Mouse (Mus musculus) megakaryocyte, embryonic 14.5 days (primary cell): ENCODE results near the gene Serpine2. TPM values are rescaled to one million over a fixed set of nuclear protein-coding genes. Genes with fewer than 3 reads are reported as not detected.
A peak's percentile ranks its signal among the peaks of the same experiment; 100 is the strongest.

Experiments
- H3K27me3 ChIP-seq: replicated peaks from 2 replicates; pipeline ENCODE3; 2012; ENCODE audit warnings: inconsistent platforms
- H3K36me3 ChIP-seq: replicated peaks from 2 replicates; pipeline ENCODE3; 2012; ENCODE audit warnings: low read length, inconsistent platforms, mixed read lengths
- H3K4me1 ChIP-seq: 2 replicates; pipeline ENCODE4 v1.6.1; 2012; ENCODE audit warnings: inconsistent platforms
- H3K4me3 ChIP-seq: replicated peaks from 2 replicates; pipeline ENCODE3; 2012; ENCODE audit warnings: moderate library complexity, mild to moderate bottlenecking, inconsistent platforms
- H3K9me3 ChIP-seq: 2 replicates; pipeline ENCODE4 v1.6.1; 2012; ENCODE audit warnings: inconsistent platforms
- FLI1 ChIP-seq: IDR thresholded peaks from 2 replicates; pipeline ENCODE4 v1.6.1; 2012; ENCODE audit warnings: low read length, inconsistent platforms, mixed read lengths
- GATA1 ChIP-seq: IDR thresholded peaks from 3 replicates; pipeline ENCODE4 v1.6.1; 2012; ENCODE audit warnings: mixed read lengths, low read length, inconsistent platforms, borderline replicate concordance
- polyA plus RNA-seq: library from polyadenylated mRNA; stranded (reverse); fragments of >175 nt; gene quantifications from 2 replicates; pipeline ENCODE4 v1.2.3, GENCODE M21; 2012; ENCODE audit warnings: low replicate concordance; ENCODE audit not compliant: insufficient read depth

The Serpine2 gene
- polyA plus RNA-seq, 1 experiment: 38.8 TPM

- peak overlapping the region; percentile 95 for H3K4me3 ChIP-seq
- peaks cover 84% of the 10 kb centered on the region for H3K4me1 ChIP-seq
These were observed 3.1 kb downstream of the Serpine2 start for GRCm38 (mm10) chr1:79857681-79858388.

GRCm38 (mm10) chr1:79856756-79857155 is 4.2 kb downstream of the Serpine2 start:
- H3K9me3 ChIP-seq: no peaks in the 10 kb centered on the region
- no peak for TF ChIP-seq FLI1
- no peak for TF ChIP-seq GATA1
- peaks cover 19% of the 10 kb centered on the region for H3K27me3 ChIP-seq
- peaks cover 34% of the 10 kb centered on the region for H3K36me3 ChIP-seq
- peak overlapping the region; percentile 95 for H3K4me3 ChIP-seq
- peaks cover 88% of the 10 kb centered on the region for H3K4me1 ChIP-seq

More at GRCm38 (mm10) chr1:79857681-79858388, 3.1 kb downstream of the Serpine2 start:
- TF ChIP-seq FLI1: no peak
- TF ChIP-seq GATA1: no peak
- peaks cover 22% of the 10 kb centered on the region for H3K27me3 ChIP-seq
- H3K9me3 ChIP-seq: no peaks in the 10 kb centered on the region
- peaks cover 25% of the 10 kb centered on the region for H3K36me3 ChIP-seq

DNA sequence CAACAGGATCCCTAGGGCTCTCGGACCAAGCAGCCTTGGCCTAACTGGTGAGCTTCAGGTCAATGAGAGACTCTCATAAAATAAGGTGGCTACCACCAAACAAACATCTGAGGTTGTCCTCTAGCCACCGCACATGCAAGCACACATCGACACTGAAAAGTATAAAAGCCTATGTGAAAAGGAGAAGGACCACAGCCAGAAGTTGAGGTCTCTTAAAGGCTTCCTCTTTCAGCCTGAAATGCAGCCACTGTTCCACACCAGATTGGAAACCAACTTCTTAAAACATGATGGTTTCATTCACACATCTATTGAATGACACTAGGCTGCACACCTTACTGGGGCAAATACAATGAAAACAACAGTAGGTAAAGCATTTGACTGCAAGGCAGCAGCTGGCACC is 7.5 kb downstream of the Serpine2 start:
- peaks cover 63% of the 10 kb centered on the region for H3K36me3 ChIP-seq
- H3K4me1 ChIP-seq: peaks cover 88% of the 10 kb centered on the region
- no peaks in the 10 kb centered on the region for H3K9me3 ChIP-seq
- peak overlapping the region; percentile 46 for H3K4me3 ChIP-seq
- peaks cover 6% of the 10 kb centered on the region for H3K27me3 ChIP-seq
- no peak for TF ChIP-seq FLI1
- TF ChIP-seq GATA1: no peak

- H3K4me1 ChIP-seq: peaks cover 95% of the 10 kb centered on the region
- no peak overlapping the region for H3K4me3 ChIP-seq
- no peaks in the 10 kb centered on the region for H3K9me3 ChIP-seq
- no peak for TF ChIP-seq GATA1
- no peak for TF ChIP-seq FLI1
- peaks cover 80% of the 10 kb centered on the region for H3K36me3 ChIP-seq
- H3K27me3 ChIP-seq: no peaks in the 10 kb centered on the region
These were observed 10.6 kb downstream of the Serpine2 start for GRCm38 (mm10) chr1:79850341-79850740.

GRCm38 (mm10) chr1:79848663-79849062 is 12.3 kb downstream of the Serpine2 start:
- Histone ChIP-seq H3K27me3 (no peaks in the 10 kb centered on the region), H3K36me3 (peaks cover 84% of the 10 kb centered on the region), H3K4me1 (peaks cover 93% of the 10 kb centered on the region), H3K9me3 (peaks cover 3% of the 10 kb centered on the region), H3K4me3 (no peak overlapping the region)
- TF ChIP-seq GATA1 (no peak), FLI1 (no peak)

DNA sequence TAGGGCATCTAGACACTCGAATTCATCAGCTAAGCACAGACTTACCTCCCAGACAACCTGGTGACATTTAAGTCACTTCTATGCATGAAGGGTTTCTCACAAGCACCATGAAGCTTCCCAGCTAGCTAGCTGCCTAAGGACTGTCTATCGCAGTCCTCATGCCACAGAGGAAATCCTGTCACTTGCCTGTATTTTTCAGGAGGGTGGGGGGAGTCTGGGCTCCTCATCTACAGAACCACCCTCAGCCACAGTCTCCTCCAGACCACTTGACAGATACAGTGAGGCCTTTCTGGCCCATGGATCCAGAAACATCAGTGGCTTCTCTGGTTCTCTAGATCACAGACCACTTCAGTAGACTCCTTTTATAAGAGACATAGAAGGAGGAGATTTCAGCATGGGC is 14.1 kb downstream of the Serpine2 start:
- H3K27me3 ChIP-seq: no peaks in the 10 kb centered on the region
- H3K4me3 ChIP-seq: peak overlapping the region; percentile 67
- TF ChIP-seq GATA1 (no peak), FLI1 (no peak)
- peaks cover 87% of the 10 kb centered on the region for H3K36me3 ChIP-seq
- peaks cover 7% of the 10 kb centered on the region for H3K9me3 ChIP-seq
- H3K4me1 ChIP-seq: peaks cover 92% of the 10 kb centered on the region

GRCm38 (mm10) chr1:79832719-79833404 is 28.1 kb downstream of the Serpine2 start:
- no peak overlapping the region for H3K4me3 ChIP-seq
- TF ChIP-seq GATA1 (no peak), FLI1 (no peak)
- peaks cover 81% of the 10 kb centered on the region for H3K4me1 ChIP-seq
- H3K36me3 ChIP-seq: peaks cover 49% of the 10 kb centered on the region
- no peaks in the 10 kb centered on the region for H3K9me3 ChIP-seq
- no peaks in the 10 kb centered on the region for H3K27me3 ChIP-seq

DNA sequence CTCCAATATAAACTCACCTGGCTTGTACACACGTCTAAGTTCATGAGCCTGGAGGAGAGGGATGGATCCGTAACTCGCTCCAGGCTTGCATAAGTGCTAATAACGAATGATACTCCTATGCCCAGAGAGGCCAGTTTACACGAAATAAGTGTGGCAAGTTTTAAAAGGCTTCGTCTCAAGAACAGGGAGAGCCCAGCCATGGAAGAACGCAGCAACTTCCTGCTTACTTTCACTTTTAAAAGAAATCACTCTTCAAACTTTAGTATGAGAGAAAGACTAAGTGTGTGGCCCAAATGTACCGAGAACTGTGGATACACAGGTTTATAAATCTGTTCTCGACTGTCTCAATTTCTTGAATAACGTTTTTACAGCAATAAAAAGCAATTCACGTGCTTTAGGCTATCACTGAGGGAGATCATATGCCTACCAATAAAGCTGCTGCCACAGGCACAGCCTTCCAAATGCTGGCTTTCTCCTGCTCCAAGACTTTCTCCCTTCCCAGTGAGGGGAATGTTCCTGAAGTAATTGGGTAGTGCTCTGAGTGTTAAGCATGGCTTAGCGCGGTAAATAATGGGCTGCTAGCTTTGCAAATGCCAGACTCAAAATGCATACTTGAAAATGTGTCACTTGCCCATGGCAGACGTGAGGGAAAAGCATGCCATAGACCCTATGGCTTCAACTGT is 36.9 kb downstream of the Serpine2 start:
- Histone ChIP-seq H3K36me3 (peaks cover 51% of the 10 kb centered on the region), H3K27me3 (no peaks in the 10 kb centered on the region), H3K4me1 (peaks cover 68% of the 10 kb centered on the region), H3K9me3 (no peaks in the 10 kb centered on the region), H3K4me3 (peak overlapping the region; percentile 62)
- TF ChIP-seq GATA1 (no peak), FLI1 (no peak)

GRCm38 (mm10) chr1:79822806-79823525 is 38.0 kb downstream of the Serpine2 start:
- TF ChIP-seq GATA1: no peak
- H3K4me3 ChIP-seq: no peak overlapping the region

More at GRCm38 (mm10) chr1:79822806-79823525, 38.0 kb downstream of the Serpine2 start:
- peaks cover 72% of the 10 kb centered on the region for H3K4me1 ChIP-seq
- H3K27me3 ChIP-seq: no peaks in the 10 kb centered on the region
- no peaks in the 10 kb centered on the region for H3K9me3 ChIP-seq
- H3K36me3 ChIP-seq: peaks cover 59% of the 10 kb centered on the region
